Mouse (Mus musculus) frontal cortex, adult 2 months (tissue): ENCODE results near the gene Trim7. TPM values are rescaled to one million over a fixed set of nuclear protein-coding genes. Genes with fewer than 3 reads are reported as not detected.
"Not testable (repeated sequence)": the region's sequence is repeated elsewhere in the genome, so short reads cannot be mapped to it uniquely, and the experiment has no call there.

Experiments
- DNase-seq, 2 experiments: peaks; one replicate each; pipeline ENCODE4 v3.0.0; 2022; ENCODE audit warnings: low spot score in 1 of 2; ENCODE audit errors: extremely low spot score in 1 of 2
- polyA plus RNA-seq: library from polyadenylated mRNA; depleted of rRNA; stranded (reverse); fragments of >200 nt; gene quantifications from 2 replicates; pipeline ENCODE4 v1.2.3, GENCODE M21; 2012

Gene Trim7
- polyA plus RNA-seq, 1 experiment = 4.6 TPM

- no peak for DNase-seq
These were observed 23.8 kb upstream of the Trim7 start for GRCm38 (mm10) chr11:48801831-48802772.

GRCm38 (mm10) chr11:48803988-48804387 is 22.0 kb upstream of the Trim7 start:
- DNase-seq = no peak

- no peak for DNase-seq
These were observed 21.0 kb upstream of the Trim7 start for GRCm38 (mm10) chr11:48804922-48805321.

GRCm38 (mm10) chr11:48806856-48807562 is 18.9 kb upstream of the Trim7 start:
- DNase-seq = peak in 1 of 2 experiments; percentile 60

GRCm38 (mm10) chr11:48807563-48808303 is 18.2 kb upstream of the Trim7 start:
- DNase-seq = no peak

GRCm38 (mm10) chr11:48808304-48808646 is 17.7 kb upstream of the Trim7 start:
- DNase-seq = no peak

- peak in 1 of 2 experiments; percentile 37 for DNase-seq
These were observed 17.1 kb upstream of the Trim7 start for GRCm38 (mm10) chr11:48808737-48809433.

GRCm38 (mm10) chr11:48809434-48809830 is 16.5 kb upstream of the Trim7 start:
- no peak for DNase-seq

- no peak for DNase-seq
These were observed 15.8 kb upstream of the Trim7 start for GRCm38 (mm10) chr11:48810142-48810541.

GRCm38 (mm10) chr11:48813782-48814181 is 12.2 kb upstream of the Trim7 start:
- DNase-seq = no peak

- DNase-seq = no peak
These were observed 10.1 kb upstream of the Trim7 start for GRCm38 (mm10) chr11:48815851-48816250.

GRCm38 (mm10) chr11:48816281-48816781 is 9.6 kb upstream of the Trim7 start:
- DNase-seq = peak in 1 of 2 experiments; percentile 47

GRCm38 (mm10) chr11:48816800-48817665 is 8.9 kb upstream of the Trim7 start, which contains the start of gene Trim41:
Gene Trim41, minus strand, starts transcription at chr11:48817353.
- peak; percentile 97 to 99 for DNase-seq

- DNase-seq = no peak
These were observed 8.1 kb upstream of the Trim7 start for GRCm38 (mm10) chr11:48817794-48818193.

GRCm38 (mm10) chr11:48818346-48818745 is 7.6 kb upstream of the Trim7 start:
- DNase-seq = peak; percentile 79 to 97

GRCm38 (mm10) chr11:48819614-48820307 is 6.2 kb upstream of the Trim7 start:
- DNase-seq = no peak

- DNase-seq = no peak
These were observed 5.6 kb upstream of the Trim7 start for GRCm38 (mm10) chr11:48820308-48820674.

- not testable (repeated sequence) for DNase-seq
These were observed 4.6 kb upstream of the Trim7 start for GRCm38 (mm10) chr11:48821299-48821698.
